Mouse (Mus musculus) limb, embryonic 13.5 days (tissue): ENCODE measurements at regions not wholly inside any gene's neighbourhood (a gene's known extent, or its start where the extent isn't known, plus 50 kb on each side); places are given as distances from the start of the nearest gene placed in this dataset.

Experiments used
- ATAC-seq: fragments of 200-750 bp; cut with Nextera tagmentation; 2 replicates; pipeline ENCODE4 v1.8.0; 2017; ENCODE audit warnings: low read depth, moderate number of reproducible peaks, moderate TSS enrichment; ENCODE audit not compliant: low FRiP score
- H3K27ac ChIP-seq: fragments of 300-500 bp; sonication (generic); 2 replicates; pipeline ENCODE4 v1.5.1; 2015; ENCODE audit warnings: inconsistent platforms, mild to moderate bottlenecking, moderate library complexity
- H3K27me3 ChIP-seq: fragments of 300-500 bp; sonication (generic); 2 replicates; pipeline ENCODE4 v1.6.1; 2015; ENCODE audit warnings: mild to moderate bottlenecking, inconsistent platforms
- H3K36me3 ChIP-seq: fragments of 300-500 bp; sonication (generic); 2 replicates; pipeline ENCODE4 v1.6.1; 2015; ENCODE audit warnings: inconsistent platforms, mild to moderate bottlenecking, moderate library complexity
- H3K4me1 ChIP-seq: fragments of 300-500 bp; sonication (generic); 2 replicates; pipeline ENCODE4 v1.6.1; 2015; ENCODE audit warnings: inconsistent platforms
- H3K4me2 ChIP-seq: fragments of 300-500 bp; sonication (generic); replicated peaks from 2 replicates; pipeline ENCODE4 v1.6.1; 2015; ENCODE audit warnings: inconsistent platforms, mild to moderate bottlenecking, moderate library complexity
- H3K4me3 ChIP-seq: fragments of 300-500 bp; sonication (generic); 2 replicates; pipeline ENCODE4 v1.5.1; 2015; ENCODE audit warnings: moderate library complexity, mild to moderate bottlenecking, inconsistent platforms
- H3K9ac ChIP-seq: fragments of 300-500 bp; sonication (generic); 2 replicates; pipeline ENCODE4 v1.6.1; 2015; ENCODE audit warnings: mild to moderate bottlenecking, inconsistent platforms
- H3K9me3 ChIP-seq: fragments of 300-500 bp; sonication (generic); 2 replicates; pipeline ENCODE4 v1.6.1; 2016; ENCODE audit warnings: inconsistent platforms
- WGBS: fragments of 180-500 bp; shearing (Covaris S2); methylation state at CpG from one replicate; pipeline ENCODE4 v1.1.7; 2015; 5-methylcytosine and 5-hydroxymethylcytosine counted together

GRCm38 (mm10) chr14:123066344-123066743 is 82.5 kb upstream of the Tmtc4 start:
- H3K27me3 ChIP-seq, result no peaks in the 10 kb centered on the region
- H3K9me3 ChIP-seq, result no peaks in the 10 kb centered on the region
- no peak overlapping the region for H3K4me3 ChIP-seq
- H3K36me3 ChIP-seq, result no peaks in the 10 kb centered on the region
- H3K4me1 ChIP-seq, result no peaks in the 10 kb centered on the region
- no peak overlapping the region for H3K4me2 ChIP-seq
- no peak for ATAC-seq
- no peak overlapping the region for H3K9ac ChIP-seq
- 87% methylated on average over 4 of the region's 4 CpGs for WGBS
- H3K27ac ChIP-seq, result no peak overlapping the region

- no peak overlapping the region for H3K4me2 ChIP-seq
- H3K4me1 ChIP-seq, result no peaks in the 10 kb centered on the region
- 43% methylated on average over 8 of the region's 8 CpGs for WGBS
- no peak for ATAC-seq
- H3K4me3 ChIP-seq, result no peak overlapping the region
- H3K36me3 ChIP-seq, result no peaks in the 10 kb centered on the region
- no peak overlapping the region; the same call in 1 of the 2 replicates for H3K9ac ChIP-seq
- no peaks in the 10 kb centered on the region for H3K27me3 ChIP-seq
- H3K9me3 ChIP-seq, result no peaks in the 10 kb centered on the region
- H3K27ac ChIP-seq, result no peak overlapping the region
Observed at GRCm38 (mm10) chr14:123065566-123065965, 81.7 kb upstream of the Tmtc4 start.

- 28% methylated on average over 6 of the region's 6 CpGs for WGBS
- H3K4me2 ChIP-seq, result no peak overlapping the region
- no peaks in the 10 kb centered on the region for H3K4me1 ChIP-seq
- H3K27me3 ChIP-seq, result no peaks in the 10 kb centered on the region
- ATAC-seq, result no peak
- H3K9ac ChIP-seq, result no peak overlapping the region
- H3K27ac ChIP-seq, result no peak overlapping the region
- no peak overlapping the region for H3K4me3 ChIP-seq
- no peaks in the 10 kb centered on the region for H3K9me3 ChIP-seq
- no peaks in the 10 kb centered on the region for H3K36me3 ChIP-seq
Observed at GRCm38 (mm10) chr14:123065136-123065535, 81.3 kb upstream of the Tmtc4 start.

GRCm38 (mm10) chr14:123062908-123063307 is 79.1 kb upstream of the Tmtc4 start:
- no peaks in the 10 kb centered on the region for H3K27me3 ChIP-seq
- H3K9me3 ChIP-seq, result no peaks in the 10 kb centered on the region
- no peaks in the 10 kb centered on the region for H3K36me3 ChIP-seq
- 10% methylated on average over 1 of the region's 1 CpGs for WGBS
- H3K4me3 ChIP-seq, result no peak overlapping the region
- ATAC-seq, result peak; percentile 77
- no peak overlapping the region for H3K27ac ChIP-seq
- H3K4me2 ChIP-seq, result no peak overlapping the region
- no peak overlapping the region for H3K9ac ChIP-seq
- no peaks in the 10 kb centered on the region for H3K4me1 ChIP-seq

- ATAC-seq, result no peak
- Histone ChIP-seq H3K9me3 (no peaks in the 10 kb centered on the region), H3K4me3 (no peak overlapping the region), H3K4me2 (no peak overlapping the region), H3K36me3 (no peaks in the 10 kb centered on the region), H3K27ac (no peak overlapping the region), H3K27me3 (no peaks in the 10 kb centered on the region), H3K9ac (no peak overlapping the region), H3K4me1 (no peaks in the 10 kb centered on the region)
- 77% methylated on average over 4 of the region's 4 CpGs for WGBS
Observed at GRCm38 (mm10) chr14:123056976-123057375, 73.1 kb upstream of the Tmtc4 start.

GRCm38 (mm10) chr14:123048451-123048850 is 64.6 kb upstream of the Tmtc4 start:
- Histone ChIP-seq H3K4me1 (no peaks in the 10 kb centered on the region), H3K27me3 (no peaks in the 10 kb centered on the region), H3K9ac (no peak overlapping the region), H3K4me2 (no peak overlapping the region), H3K27ac (no peak overlapping the region), H3K9me3 (no peaks in the 10 kb centered on the region), H3K4me3 (no peak overlapping the region), H3K36me3 (no peaks in the 10 kb centered on the region)
- ATAC-seq, result no peak

GRCm38 (mm10) chr14:123040046-123040445 is 56.2 kb upstream of the Tmtc4 start:
- Histone ChIP-seq H3K4me3 (no peak overlapping the region), H3K36me3 (no peaks in the 10 kb centered on the region), H3K4me2 (no peak overlapping the region), H3K9ac (no peak overlapping the region), H3K27ac (no peak overlapping the region), H3K4me1 (no peaks in the 10 kb centered on the region), H3K9me3 (no peaks in the 10 kb centered on the region), H3K27me3 (no peaks in the 10 kb centered on the region)
- no peak for ATAC-seq

- H3K27ac ChIP-seq, result no peak overlapping the region
- WGBS, result 50% methylated on average over 2 of the region's 2 CpGs
- no peaks in the 10 kb centered on the region for H3K27me3 ChIP-seq
- no peak overlapping the region for H3K9ac ChIP-seq
- H3K9me3 ChIP-seq, result no peaks in the 10 kb centered on the region
- H3K4me2 ChIP-seq, result no peak overlapping the region
- H3K36me3 ChIP-seq, result no peaks in the 10 kb centered on the region
- ATAC-seq, result no peak
- H3K4me3 ChIP-seq, result no peak overlapping the region
- no peaks in the 10 kb centered on the region for H3K4me1 ChIP-seq
Observed at GRCm38 (mm10) chr14:123037444-123037843, 53.6 kb upstream of the Tmtc4 start.
